Mouse (Mus musculus) stomach, postnatal 0 days (tissue): ENCODE data around the gene Gm20532.

Source experiments
- CTCF ChIP-seq: IDR thresholded peaks from 2 replicates; pipeline ENCODE4 v1.5.1; 2016; ENCODE audit warnings: antibody characterized with exemption, low read depth, mild to moderate bottlenecking, moderate library complexity
- EP300 ChIP-seq: optimal IDR thresholded peaks from 2 replicates; pipeline ENCODE3; 2016; ENCODE audit warnings: antibody characterized with exemption

DNA sequence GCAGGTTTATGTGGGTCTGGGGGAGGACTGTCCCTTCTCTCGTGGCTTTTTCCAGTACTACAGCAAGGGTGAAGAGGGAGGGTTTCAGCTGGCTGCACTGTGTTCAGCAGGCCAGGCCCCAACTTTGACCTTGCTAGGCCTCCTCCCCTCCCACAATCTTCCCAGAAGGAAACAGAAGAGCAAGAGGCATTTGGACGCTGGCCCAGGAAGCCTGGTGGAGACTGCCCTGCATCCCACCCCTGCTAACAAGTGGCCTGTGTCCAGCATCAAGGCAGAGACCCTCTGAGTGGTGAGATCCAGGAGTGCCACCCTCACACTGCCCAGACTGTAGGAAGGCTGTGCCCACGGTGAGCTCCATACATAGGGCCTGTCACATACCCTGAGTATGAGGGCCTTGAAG, 42.2 kb upstream of the Gm20532 start:
- TF ChIP-seq CTCF: no peak
- TF ChIP-seq EP300: no peak
